Mouse (Mus musculus): ENCODE measurements around the gene Fbxo40.

DNA sequence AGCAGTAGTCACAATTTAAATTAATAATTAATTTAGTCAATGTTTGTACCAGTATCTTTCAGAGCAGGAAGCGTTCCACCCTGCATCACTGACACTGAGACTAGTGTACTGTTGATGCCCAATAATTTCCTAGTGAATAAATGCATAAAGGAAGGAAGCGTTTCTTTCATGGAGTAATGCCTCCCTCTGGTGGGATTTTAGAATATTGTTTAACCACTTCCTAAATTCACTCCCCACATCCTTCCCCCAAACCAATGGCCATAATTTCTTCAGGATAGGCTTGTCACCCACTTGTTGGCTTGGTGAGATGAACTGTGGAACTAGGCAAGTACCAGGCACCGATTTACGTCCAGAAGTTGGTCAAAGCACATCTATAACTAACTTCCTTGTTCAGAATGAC lies 20.1 kb upstream of the Fbxo40 start:
- TF ChIP-seq POLR2A (IDR thresholded peaks at IDR 0.05; ENCODE audit: insufficient read depth, low read depth, low read length) = no peak
- TF ChIP-seq CTCF (IDR thresholded peaks at IDR 0.05; ENCODE audit: insufficient read depth, low read depth, low read length) = no peak

All from olfactory bulb, adult 2 months (tissue).